8 mouse cellular contexts compared by ENCODE assay signal in genomic region chr5:104472371-104472770, GRCm38 (mm10). TPM values are rescaled to one million over a fixed set of nuclear protein-coding genes. Genes with fewer than 3 reads are reported as not detected.
DNase-seq lines count a peak whose midpoint lies in the region; ATAC-seq lines count a peak whose summit lies in the region.

No protein-coding gene starts in this region.

- peaks cover 58% of the 10 kb centered on the region for H3K36me3 ChIP-seq in heart, embryonic 10.5 days
- peaks cover 12% of the 10 kb centered on the region; the same call in 1 of the 2 replicates for H3K36me3 ChIP-seq in midbrain, embryonic 11.5 days (ENCODE audit: control insufficient read depth, insufficient read depth, low read length)
- peaks cover 22% of the 10 kb centered on the region for H3K36me3 ChIP-seq in midbrain, embryonic 16.5 days (ENCODE audit: control insufficient read depth, insufficient read depth, low read length)

- no peaks in the 10 kb centered on the region for H3K9me3 ChIP-seq in heart, embryonic 10.5 days
- no peaks in the 10 kb centered on the region for H3K9me3 ChIP-seq in midbrain, embryonic 11.5 days (ENCODE audit: control insufficient read depth, low read length)
- H3K9me3 ChIP-seq in midbrain, embryonic 16.5 days (replicated peaks; ENCODE audit: control insufficient read depth, low read length, poor library complexity, severe bottlenecking) = no peaks in the 10 kb centered on the region

- H3K4me2 ChIP-seq in midbrain, embryonic 11.5 days = no peak overlapping the region
- H3K4me2 ChIP-seq in midbrain, embryonic 16.5 days (ENCODE audit: low read length) = no peak overlapping the region

- no peak for ATAC-seq in CD4-positive, CD25-positive, alpha-beta regulatory T cell, adult 4 months
- ATAC-seq in midbrain, embryonic 11.5 days (ENCODE audit: low FRiP score) = no peak
- ATAC-seq in midbrain, embryonic 16.5 days = no peak

- H3K4me3 ChIP-seq in heart, embryonic 10.5 days = no peak overlapping the region
- H3K4me3 ChIP-seq in midbrain, embryonic 11.5 days (ENCODE audit: low read depth, low read length) = no peak overlapping the region
- H3K4me3 ChIP-seq in midbrain, embryonic 16.5 days (ENCODE audit: low read depth, low read length) = no peak overlapping the region

- H3K9ac ChIP-seq in midbrain, embryonic 11.5 days (ENCODE audit: low read length) = no peak overlapping the region
- no peak overlapping the region for H3K9ac ChIP-seq in midbrain, embryonic 16.5 days (ENCODE audit: low read depth, low read length)

- H3K27me3 ChIP-seq in heart, embryonic 10.5 days (ENCODE audit: insufficient read depth, poor library complexity, severe bottlenecking) = no peaks in the 10 kb centered on the region
- H3K27me3 ChIP-seq in midbrain, embryonic 11.5 days (ENCODE audit: control insufficient read depth, insufficient read depth, low read length) = no peaks in the 10 kb centered on the region
- H3K27me3 ChIP-seq in midbrain, embryonic 16.5 days (ENCODE audit: control insufficient read depth, insufficient read depth, low read depth, low read length) = no peaks in the 10 kb centered on the region

- DNase-seq in CD4-positive, CD25-positive, alpha-beta regulatory T cell, adult 2 months (ENCODE audit: low read depth, low spot score) = peak; percentile 32
- peak; percentile 13 for DNase-seq in heart, postnatal 4 days
- no peak for DNase-seq in heart, embryonic 10.5 days (ENCODE audit: low spot score)
- peak; percentile 82 for DNase-seq in midbrain, embryonic 11.5 days (ENCODE audit: low spot score, missing footprints)
- DNase-seq in retina, postnatal 1 day = peak; percentile 13
- no peak for DNase-seq in urinary bladder, adult 18-20 months (ENCODE audit: low spot score in 2 of 2)

- no peaks in the 10 kb centered on the region for H3K4me1 ChIP-seq in heart, embryonic 10.5 days
- no peaks in the 10 kb centered on the region for H3K4me1 ChIP-seq in midbrain, embryonic 11.5 days (ENCODE audit: control insufficient read depth, insufficient read depth, low read length)
- no peaks in the 10 kb centered on the region for H3K4me1 ChIP-seq in midbrain, embryonic 16.5 days (ENCODE audit: control insufficient read depth, insufficient read depth, low read length)

- WGBS in heart, embryonic 10.5 days = 94% methylated on average over 8 of the region's 8 CpGs
- 89% methylated on average over 8 of the region's 8 CpGs for WGBS in midbrain, embryonic 11.5 days
- 97% methylated on average over 8 of the region's 8 CpGs for WGBS in midbrain, embryonic 16.5 days

- no peak overlapping the region for H3K27ac ChIP-seq in heart, embryonic 10.5 days
- H3K27ac ChIP-seq in midbrain, embryonic 11.5 days (ENCODE audit: low read depth, low read length) = no peak overlapping the region
- H3K27ac ChIP-seq in midbrain, embryonic 16.5 days (ENCODE audit: low read length) = no peak overlapping the region

RNA-seq across cellular contexts. Expression of gene Pkd2, which starts 13.1 kb away (rescaled TPM):
- polyA plus RNA-seq in CD4-positive, CD25-positive, alpha-beta regulatory T cell, adult 4 months (2017; shearing (Covaris generic)) = under 1 TPM; 0.05 to 0.15 TPM
- total RNA-seq in heart, postnatal 4 days (2021) = 10 to 100 TPM; 33.3 to 34.2 TPM
- 6.7 and 10.6 TPM in 2 replicates for polyA plus RNA-seq in heart, embryonic 10.5 days (2016; fragmentation: Nextera tagmentation; extraction: Ambion mirVana)
- polyA plus RNA-seq in midbrain, embryonic 11.5 days (2014; fragmentation: Nextera tagmentation; extraction: Ambion mirVana) = 10.3 and 11.2 TPM in 2 replicates
- polyA plus RNA-seq in midbrain, embryonic 16.5 days (2015; fragmentation: Nextera tagmentation; extraction: Ambion mirVana) = 7.6 and 8.1 TPM in 2 replicates

RNA-seq across cellular contexts. Expression of gene BC005561, which starts 35.8 kb away (rescaled TPM):
- 1 to 10 TPM; 2.3 to 3.4 TPM for polyA plus RNA-seq in CD4-positive, CD25-positive, alpha-beta regulatory T cell, adult 4 months (2017; shearing (Covaris generic))
- 1 to 10 TPM; 8.1 to 8.2 TPM for total RNA-seq in heart, postnatal 4 days (2021)
- 7.1 and 11.5 TPM in 2 replicates for polyA plus RNA-seq in heart, embryonic 10.5 days (2016; fragmentation: Nextera tagmentation; extraction: Ambion mirVana)
- polyA plus RNA-seq in midbrain, embryonic 11.5 days (2014; fragmentation: Nextera tagmentation; extraction: Ambion mirVana) = 16.6 and 17.6 TPM in 2 replicates
- polyA plus RNA-seq in midbrain, embryonic 16.5 days (2015; fragmentation: Nextera tagmentation; extraction: Ambion mirVana) = 10.4 and 12.6 TPM in 2 replicates

RNA-seq across cellular contexts. Expression of gene Spp1, which starts 37.5 kb away (rescaled TPM):
- polyA plus RNA-seq in CD4-positive, CD25-positive, alpha-beta regulatory T cell, adult 4 months (2017; shearing (Covaris generic)) = 1 to 10 TPM in 1 of 2 experiments, not detected in 1; 2.7 TPM
- under 1 TPM; 0.45 to 0.61 TPM for total RNA-seq in heart, postnatal 4 days (2021)
- polyA plus RNA-seq in heart, embryonic 10.5 days (2016; fragmentation: Nextera tagmentation; extraction: Ambion mirVana) = 2.1 and 2.2 TPM in 2 replicates
- polyA plus RNA-seq in midbrain, embryonic 11.5 days (2014; fragmentation: Nextera tagmentation; extraction: Ambion mirVana) = 6.8 and 8.2 TPM in 2 replicates
- polyA plus RNA-seq in midbrain, embryonic 16.5 days (2015; fragmentation: Nextera tagmentation; extraction: Ambion mirVana) = 12.0 and 49.9 TPM in 2 replicates

Comparison
In these comparisons a context has a peak if more than half of its experiments do, and no peak if none do; other contexts are left out.
1. DNase-seq: peak in CD4-positive, CD25-positive, alpha-beta regulatory T cell, adult 2 months (single experiment), heart, postnatal 4 days (single experiment), midbrain, embryonic 11.5 days (single experiment) and retina, postnatal 1 day (single experiment); none in heart, embryonic 10.5 days (single experiment) and urinary bladder, adult 18-20 months (0 of 2).